Mouse (Mus musculus) G1E (cell line): Measurements from ENCODE around the gene Nsmce3.

Experiments
- CTCF ChIP-seq: IDR thresholded peaks from 2 replicates; pipeline ENCODE4 v1.5.1; 2012; ENCODE audit warnings: low read depth, low read length, inconsistent platforms, mixed read lengths
- GATA1 ChIP-seq: IDR thresholded peaks from 2 replicates; pipeline ENCODE4 v1.6.1; 2012; ENCODE audit warnings: borderline replicate concordance, low read length, inconsistent platforms, mixed read lengths
- GATA2 ChIP-seq: IDR thresholded peaks from 2 replicates; pipeline ENCODE4 v1.6.1; 2012; ENCODE audit warnings: low read depth, low read length, inconsistent platforms, borderline replicate concordance
- POLR2AphosphoS5 ChIP-seq: IDR thresholded peaks from 2 replicates; pipeline ENCODE4 v1.6.1; 2012; ENCODE audit warnings: low read depth, low read length, inconsistent platforms; ENCODE audit not compliant: insufficient replicate concordance
- TAL1 ChIP-seq: conservative IDR thresholded peaks from 2 replicates; pipeline ENCODE4 v1.6.1; 2012; ENCODE audit warnings: low read depth, low read length, inconsistent platforms, mixed read lengths

DNA sequence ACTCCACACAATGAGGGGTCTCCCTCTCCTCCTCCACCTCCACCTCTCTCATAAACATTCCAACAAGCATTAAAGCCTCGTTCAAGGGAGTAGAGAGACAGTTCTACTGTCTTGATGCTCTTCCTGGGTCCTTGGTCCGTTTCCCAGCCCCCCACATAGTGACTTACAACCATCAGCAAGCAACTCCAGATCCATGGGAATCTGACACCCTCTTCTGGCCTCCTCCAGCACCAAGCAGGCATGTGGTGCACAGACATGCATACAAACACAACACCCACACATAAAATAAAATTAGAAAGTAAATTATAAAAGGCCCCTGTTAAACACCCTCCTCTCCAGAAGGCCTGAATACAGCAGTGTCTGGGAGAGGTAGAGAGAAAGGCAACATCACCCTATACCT lies 33.5 kb downstream of the Nsmce3 start:
- TF ChIP-seq CTCF (no peak), GATA1 (no peak), TAL1 (no peak), POLR2AphosphoS5 (no peak), GATA2 (no peak)
